Mouse (Mus musculus) kidney, postnatal 4 days (tissue): ENCODE data around the gene Gm21992.

Experiments used
- DNase-seq, 2 experiments: peaks; one replicate each; pipeline ENCODE4 v3.0.0; 2021; ENCODE audit warnings: mixed read lengths in 2 of 2

Gm21992 gene

DNA sequence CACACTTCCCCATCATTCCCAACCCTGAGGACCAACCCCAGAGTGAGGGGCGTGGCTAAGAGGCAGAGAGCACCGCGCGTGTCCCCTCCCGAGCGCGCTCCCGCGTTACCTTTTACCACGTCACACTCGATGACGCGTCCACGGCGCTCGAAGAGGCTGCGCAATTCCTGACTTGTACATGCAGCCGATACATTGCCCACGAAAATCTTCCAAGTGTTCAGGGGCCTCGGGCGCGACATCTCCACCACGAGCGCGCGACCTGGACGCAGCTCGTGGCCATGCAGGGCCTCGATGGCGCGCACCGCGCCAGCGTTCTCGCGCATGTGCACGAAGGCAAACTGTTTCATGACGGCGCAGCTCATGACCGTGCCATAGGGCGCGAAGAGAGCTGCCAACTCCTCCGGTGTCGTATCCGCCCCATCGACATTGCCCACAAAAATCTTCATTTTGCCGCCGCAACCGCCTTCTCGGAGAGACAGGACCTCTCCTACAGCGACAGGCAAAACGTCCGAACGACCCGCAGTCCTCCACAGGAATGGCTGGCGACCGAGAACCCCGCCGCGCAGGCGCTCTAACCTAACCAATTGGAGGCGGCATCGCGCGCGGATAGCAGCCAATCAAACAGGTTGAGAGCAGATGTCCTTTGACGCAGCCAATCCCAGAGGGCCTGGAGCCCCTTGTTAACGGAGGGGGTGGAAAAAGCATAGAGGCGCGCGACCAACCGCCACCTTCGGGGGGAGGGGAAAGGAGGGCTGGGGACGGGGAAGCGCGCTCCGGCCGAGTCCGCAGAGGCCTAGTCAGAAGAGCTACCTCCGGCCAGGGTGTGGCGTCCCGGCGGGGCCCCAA is at the start of gene Gm21992, which contains the start of gene Rbm14:
TSS of gene Gm21992 (minus strand) at position 550 of the 846 bp plus-strand sequence.
TSS of gene Rbm14 (minus strand) at position 572 of the 846 bp plus-strand sequence.
- peak; percentile 97 to 99 for DNase-seq

DNA sequence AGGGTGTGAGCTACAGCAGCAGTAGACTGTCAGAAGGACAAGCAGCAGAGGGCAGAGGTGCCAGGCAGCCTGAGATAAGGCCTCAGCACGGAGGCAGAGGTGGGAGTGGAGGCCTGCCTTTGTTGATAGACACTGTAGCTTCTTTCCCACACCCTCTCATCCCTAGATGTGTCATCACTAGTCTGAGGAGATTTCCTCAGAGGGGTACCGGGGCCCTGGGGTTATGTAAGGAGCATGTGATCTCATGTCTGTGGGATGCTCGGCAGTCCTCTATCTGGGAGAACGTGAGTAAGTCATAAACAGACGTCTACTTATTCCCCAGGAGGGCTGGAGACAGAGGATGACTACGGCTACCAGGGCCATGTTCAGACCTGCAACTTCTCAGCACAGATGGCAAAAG is 47.7 kb upstream of the Gm21992 start:
- no peak for DNase-seq

DNA sequence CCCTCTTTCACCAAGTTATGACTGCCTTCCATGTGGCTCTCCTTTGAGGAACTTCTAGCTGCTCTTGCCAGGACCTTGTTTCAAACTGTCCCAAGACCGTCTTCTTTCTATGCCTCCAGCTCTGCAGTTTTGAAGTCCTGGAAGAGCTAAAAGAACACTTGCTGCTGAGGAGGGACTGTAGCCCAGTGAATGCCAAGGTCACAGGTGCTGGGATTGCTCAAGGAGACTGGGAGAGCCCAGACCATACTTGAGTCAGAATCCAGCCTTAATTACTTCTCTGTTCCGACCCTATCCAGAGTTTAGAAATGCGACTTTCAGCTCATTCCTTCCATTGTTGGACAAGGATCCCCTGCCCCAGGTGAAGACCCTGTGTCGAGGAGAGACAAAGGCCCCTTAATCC is 44.5 kb upstream of the Gm21992 start:
- no peak for DNase-seq

DNA sequence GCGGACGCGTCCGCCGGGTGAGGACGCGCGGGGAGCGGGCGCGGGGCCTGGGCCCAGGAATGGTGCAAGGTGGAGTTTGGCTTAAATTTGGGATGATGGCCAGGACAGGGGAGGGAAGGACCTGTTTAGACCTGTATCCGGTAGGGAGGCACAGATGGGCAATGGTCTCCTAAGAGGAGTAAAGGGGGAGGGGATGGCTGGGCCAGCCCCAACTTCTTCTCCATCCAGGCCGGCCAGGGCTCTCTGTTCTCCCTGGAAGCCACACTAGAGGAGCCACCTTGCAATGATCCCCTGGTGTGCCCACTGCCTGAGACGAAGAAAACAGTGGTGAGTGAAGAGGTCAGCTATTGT is 44.0 kb upstream of the Gm21992 start:
- DNase-seq, result no peak

GRCm38 (mm10) chr19:4854552-4855469 is 43.4 kb upstream of the Gm21992 start, which contains the start of gene Ctsf:
Ctsf (plus strand) TSS chr19:4855130.
- DNase-seq, result peak; percentile 85 to 91

DNA sequence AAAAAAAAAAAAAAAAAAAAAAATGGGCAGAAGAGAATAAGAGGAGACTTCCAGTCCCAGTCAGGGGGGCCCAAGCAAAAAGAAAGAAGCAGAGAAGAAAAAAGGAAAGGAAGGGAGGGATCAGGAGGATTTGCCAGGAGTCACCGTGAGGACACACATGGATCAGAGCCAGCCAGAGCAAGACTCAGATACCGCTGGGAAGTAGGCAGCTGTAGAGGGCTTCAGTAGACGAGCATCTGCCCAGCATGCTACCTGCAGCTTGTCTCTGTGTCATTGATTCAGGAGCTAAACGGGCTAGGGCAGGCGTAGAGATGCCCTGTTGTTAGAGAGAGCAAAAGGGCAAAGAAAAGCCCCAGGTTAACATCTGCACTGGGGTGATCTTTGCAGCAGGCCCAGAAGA is 38.9 kb upstream of the Gm21992 start:
- DNase-seq, result no peak

GRCm38 (mm10) chr19:4849800-4850199 is 38.4 kb upstream of the Gm21992 start:
- no peak for DNase-seq

- DNase-seq, result peak; percentile 34 to 51
These were observed 36.1 kb upstream of the Gm21992 start for GRCm38 (mm10) chr19:4847490-4847889.

DNA sequence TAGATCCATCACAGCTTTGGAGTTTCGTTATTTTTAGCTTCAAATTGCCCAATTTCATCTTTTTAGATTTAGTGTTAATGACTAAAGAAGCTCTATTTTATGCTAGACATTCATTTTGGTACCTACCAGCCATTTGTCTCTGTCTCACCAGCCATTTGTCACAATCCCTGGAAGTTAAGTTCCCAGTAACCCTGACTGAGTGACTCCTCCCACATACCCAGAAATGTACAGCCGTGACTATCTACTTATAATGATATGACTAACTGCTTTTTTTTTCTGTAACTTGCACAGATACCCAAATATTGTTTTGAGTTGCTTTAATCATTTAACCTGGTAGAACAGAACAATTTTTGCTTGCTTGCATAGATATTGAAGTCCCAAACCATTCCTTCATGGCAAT is 34.4 kb upstream of the Gm21992 start:
- DNase-seq, result no peak

DNA sequence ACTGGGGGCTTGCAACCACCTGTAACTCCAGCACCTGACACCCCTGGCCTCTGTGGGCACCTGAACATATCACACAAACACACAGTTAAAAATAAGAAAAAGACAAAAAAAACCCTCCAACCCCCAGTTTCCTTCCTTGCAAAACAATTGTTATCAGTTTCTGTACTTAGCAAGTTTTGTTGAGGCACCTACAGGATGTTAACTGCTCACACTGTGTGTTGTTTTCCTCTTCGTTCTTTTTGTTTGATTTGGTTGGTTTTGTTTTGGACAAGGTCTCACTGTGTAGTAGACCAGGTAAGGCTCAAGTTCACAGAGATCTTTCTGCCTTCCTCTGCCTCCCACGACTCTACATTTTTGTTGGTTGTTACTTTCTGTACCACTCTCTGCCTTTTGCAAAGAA is 31.2 kb upstream of the Gm21992 start:
- DNase-seq, result no peak

- no peak for DNase-seq
These were observed 29.4 kb upstream of the Gm21992 start for GRCm38 (mm10) chr19:4840848-4841247.

DNA sequence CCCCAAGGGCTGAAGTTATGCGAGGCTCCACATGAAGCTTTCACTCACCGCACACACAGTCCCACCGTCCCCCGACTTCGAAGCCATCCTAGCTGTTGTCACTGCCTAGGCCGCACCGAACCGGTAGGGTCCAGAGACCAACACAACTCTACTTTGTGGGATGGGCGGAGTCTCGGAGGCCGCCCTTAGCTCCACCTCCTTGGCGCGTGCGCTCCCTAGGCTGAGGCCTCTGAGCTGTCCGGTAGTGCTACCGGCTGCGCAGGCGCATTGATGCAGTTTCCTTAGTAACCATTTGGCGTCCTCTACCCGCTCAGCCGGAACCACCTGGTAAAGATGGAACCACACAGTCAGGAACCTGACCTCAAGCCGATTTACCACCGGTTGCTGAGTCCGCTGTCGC is 27.7 kb upstream of the Gm21992 start, which contains the start of the genes Ccs and Ccdc87:
TSS of gene Ccs (minus strand) at position 184 of the 400 bp plus-strand sequence.
TSS of gene Ccdc87 (plus strand) at position 218 of the 400 bp plus-strand sequence.
- DNase-seq, result peak; percentile 97 to 98

DNA sequence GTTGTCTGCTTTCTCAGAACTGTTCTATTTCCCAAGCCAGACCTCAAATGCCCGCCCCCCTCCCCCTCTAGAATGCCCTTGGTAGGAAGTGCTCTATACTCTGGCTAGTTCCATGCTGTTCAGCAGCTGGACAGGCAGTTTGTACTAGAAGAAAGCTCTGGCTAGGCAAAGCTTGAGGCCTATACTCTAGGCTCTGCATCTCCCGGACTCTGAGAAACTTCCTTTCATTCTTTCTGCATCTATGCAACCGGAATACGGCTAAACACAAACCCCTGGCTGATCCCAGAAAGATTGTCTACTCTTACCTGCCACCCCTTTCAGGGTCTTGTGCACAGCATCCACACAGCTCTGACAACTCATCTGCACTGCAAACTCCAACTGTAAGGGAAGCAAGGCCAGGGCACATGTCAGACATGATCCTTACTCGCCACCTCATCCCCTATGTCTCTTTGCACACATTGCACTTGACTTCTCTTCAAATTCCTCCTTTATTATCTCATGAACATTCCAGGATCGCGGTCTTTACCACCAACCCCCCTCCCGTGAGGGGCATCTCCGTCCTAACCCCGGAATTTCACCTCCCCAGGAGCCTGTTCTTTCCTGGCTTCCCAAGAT is 27.2 kb upstream of the Gm21992 start:
- DNase-seq, result no peak

DNA sequence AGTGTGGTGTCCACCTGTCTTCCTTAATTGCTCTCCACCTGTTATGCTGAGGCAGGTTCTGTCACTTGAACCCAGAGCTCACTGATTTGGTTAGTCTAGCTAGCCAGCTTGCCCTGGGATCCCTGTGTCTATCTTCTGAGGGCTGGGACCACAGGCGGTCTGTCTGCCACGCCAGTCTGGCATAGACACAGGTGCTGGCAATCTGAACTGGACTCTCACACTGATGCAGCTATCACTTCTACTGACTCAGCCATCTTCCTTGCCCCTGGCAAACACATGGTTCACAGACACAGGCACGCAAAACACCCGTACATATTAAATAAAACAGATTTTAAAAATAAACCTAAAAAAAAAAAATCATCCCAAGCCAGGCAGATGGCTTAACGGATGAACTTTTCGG is 25.6 kb upstream of the Gm21992 start:
- DNase-seq, result no peak

GRCm38 (mm10) chr19:4836096-4836495 is 24.7 kb upstream of the Gm21992 start:
- DNase-seq, result peak in 1 of 2 experiments; percentile 10

DNA sequence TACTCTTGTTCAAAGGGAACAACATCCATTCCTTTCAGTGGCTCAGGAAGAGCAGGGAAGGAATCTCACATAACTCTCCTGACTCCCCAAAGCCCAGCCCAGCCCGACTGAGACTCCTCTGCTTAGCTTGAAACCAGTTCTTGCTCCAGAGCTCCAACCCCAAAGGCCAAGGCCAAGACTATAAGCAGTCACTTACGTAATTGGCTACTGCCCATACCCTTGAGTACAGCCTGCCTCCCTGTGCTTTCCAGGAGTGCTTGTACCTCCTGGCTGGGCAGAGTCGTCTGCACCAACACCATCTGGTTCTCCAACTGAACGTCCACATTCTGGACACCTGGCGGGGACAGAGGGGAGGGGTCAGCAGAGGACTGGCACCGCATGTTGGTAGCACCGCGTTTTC is 22.6 kb upstream of the Gm21992 start:
- no peak for DNase-seq

- DNase-seq, result no peak
These were observed 17.7 kb upstream of the Gm21992 start for GRCm38 (mm10) chr19:4829156-4829555.

DNA sequence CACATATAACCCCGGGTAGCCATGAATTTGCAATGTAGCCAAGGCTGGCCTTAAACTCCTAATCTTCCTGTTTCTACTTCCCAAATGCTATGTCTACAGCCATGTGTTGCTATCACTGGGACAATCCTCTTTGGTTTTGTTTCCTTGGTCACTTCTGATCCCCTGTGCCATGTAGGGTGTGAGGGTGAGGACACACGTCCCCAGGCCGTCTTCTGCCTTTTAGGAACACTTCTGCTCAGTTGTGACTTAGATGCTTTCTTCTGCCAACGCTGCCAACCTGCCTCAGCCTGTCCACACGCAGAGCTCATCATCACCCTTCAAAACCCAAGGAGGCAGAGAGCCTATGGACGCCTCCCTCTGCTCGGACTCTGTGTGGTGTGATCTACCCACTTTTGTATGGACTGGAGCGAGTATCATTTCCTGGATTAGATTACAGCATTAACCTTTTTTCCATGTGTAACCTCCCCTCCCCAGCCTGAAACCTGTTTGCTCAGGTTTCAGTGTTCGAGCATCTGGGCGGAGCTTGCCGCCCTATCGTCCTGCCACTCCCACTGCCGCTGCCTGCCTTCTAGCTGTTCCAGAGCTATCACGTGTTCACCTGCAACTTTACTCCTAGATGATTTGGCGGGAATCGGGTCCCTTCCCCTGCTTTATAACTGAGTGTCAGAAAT is 17.2 kb upstream of the Gm21992 start:
- DNase-seq, result peak in 1 of 2 experiments; percentile 64

DNA sequence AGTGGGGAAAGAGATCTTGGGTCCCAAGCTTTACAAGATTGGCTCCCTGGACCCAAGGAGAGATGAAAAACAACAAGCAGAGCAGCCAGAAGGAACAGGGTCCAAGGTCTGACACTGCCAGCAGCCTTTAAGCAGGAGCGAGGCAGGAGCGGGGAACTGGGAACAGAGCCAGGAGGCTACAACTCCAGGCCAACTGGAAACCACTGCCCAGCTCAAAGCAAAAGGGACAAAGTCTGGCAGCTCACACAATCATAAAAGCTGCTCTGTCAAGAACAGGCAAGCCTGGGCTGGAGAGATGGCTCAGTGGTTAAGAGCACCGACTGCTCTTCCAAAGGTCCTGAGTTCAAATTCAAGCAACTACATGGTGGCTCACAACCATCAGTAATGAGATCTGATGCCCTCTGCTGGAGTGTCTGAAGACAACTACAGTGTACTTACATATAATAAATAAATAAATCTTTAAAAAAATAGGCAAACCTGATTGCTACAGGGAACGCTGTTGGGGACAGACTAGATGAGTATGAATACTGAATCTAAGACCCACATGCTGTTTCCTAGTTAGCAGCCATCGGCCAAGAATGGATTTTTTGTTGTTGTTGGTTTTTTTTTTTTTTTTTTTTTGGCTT is 9.4 kb upstream of the Gm21992 start:
- DNase-seq, result peak; percentile 78 to 88

DNA sequence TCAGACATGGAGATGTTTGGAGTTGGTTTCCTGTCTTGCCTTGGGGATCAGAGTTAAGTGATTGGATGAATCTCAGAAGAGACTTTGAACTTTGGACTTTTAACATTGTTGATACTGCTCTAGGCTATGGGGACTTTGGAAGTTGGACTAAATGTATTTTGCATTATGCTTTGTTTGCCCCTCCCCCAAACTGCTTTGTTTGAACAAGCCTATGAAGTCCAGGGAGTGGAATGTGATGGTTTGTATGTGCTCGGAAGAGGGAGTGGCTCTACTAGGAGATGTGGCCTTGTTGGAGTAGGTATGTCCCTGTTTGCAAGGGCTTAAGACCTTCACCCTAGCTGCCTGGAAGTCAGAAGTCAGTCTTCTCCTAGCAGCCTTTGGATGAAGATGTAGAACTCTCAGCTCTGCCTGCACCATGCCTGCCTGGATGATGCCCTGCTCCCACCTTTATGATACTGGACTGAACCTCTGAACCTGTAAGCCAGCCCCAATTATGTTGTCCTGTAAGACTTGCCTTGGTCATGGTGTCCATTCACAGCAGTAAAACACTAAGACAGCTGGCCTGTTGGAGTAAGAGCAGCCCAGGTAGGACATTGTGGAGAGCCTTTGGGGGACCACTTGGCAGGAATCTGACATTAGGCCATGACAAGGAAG is 5.9 kb upstream of the Gm21992 start:
- no peak for DNase-seq

- peak; percentile 54 to 64 for DNase-seq
These were observed 1.6 kb upstream of the Gm21992 start for GRCm38 (mm10) chr19:4813015-4813414.
